Mouse (Mus musculus): ENCODE data around the gene Spop.

Spop gene

GRCm38 (mm10) chr11:95413641-95414535 lies at the start of gene Spop:
Spop (plus strand) TSS chr11:95414080.
- DNase-seq = peak; percentile 95 to 96

DNA sequence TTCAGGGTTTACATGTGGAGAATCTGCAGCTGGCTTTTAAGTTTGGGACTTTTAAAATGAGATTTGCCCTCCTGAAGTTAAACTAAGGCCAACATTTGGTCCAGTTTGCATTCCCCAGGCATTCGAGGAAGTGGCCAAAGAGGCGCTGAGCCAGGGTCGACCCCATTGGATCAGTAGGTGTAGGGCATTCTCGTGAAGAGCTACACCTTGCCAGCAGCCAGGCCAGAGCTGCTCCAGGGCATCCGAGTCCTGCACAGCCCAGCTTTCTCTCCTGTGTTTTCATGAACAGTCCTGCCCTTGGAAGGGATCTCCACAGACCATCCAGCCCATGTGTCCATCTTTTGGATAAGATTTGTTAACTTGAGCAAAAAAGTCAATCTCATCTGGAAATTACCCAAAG lies 49.5 kb upstream of the Spop start:
- no peak for DNase-seq

- DNase-seq = peak; percentile 79 to 93
Measured at GRCm38 (mm10) chr11:95365596-95365995, 48.3 kb upstream of the Spop start.

GRCm38 (mm10) chr11:95366280-95366897 lies 47.5 kb upstream of the Spop start:
- DNase-seq = peak in 1 of 2 experiments; percentile 38

GRCm38 (mm10) chr11:95367011-95367735 lies 46.7 kb upstream of the Spop start:
- no peak for DNase-seq

- DNase-seq = no peak
Measured at GRCm38 (mm10) chr11:95368231-95368823, 45.6 kb upstream of the Spop start.

- no peak for DNase-seq
Measured at GRCm38 (mm10) chr11:95368871-95369270, 45.0 kb upstream of the Spop start.

DNA sequence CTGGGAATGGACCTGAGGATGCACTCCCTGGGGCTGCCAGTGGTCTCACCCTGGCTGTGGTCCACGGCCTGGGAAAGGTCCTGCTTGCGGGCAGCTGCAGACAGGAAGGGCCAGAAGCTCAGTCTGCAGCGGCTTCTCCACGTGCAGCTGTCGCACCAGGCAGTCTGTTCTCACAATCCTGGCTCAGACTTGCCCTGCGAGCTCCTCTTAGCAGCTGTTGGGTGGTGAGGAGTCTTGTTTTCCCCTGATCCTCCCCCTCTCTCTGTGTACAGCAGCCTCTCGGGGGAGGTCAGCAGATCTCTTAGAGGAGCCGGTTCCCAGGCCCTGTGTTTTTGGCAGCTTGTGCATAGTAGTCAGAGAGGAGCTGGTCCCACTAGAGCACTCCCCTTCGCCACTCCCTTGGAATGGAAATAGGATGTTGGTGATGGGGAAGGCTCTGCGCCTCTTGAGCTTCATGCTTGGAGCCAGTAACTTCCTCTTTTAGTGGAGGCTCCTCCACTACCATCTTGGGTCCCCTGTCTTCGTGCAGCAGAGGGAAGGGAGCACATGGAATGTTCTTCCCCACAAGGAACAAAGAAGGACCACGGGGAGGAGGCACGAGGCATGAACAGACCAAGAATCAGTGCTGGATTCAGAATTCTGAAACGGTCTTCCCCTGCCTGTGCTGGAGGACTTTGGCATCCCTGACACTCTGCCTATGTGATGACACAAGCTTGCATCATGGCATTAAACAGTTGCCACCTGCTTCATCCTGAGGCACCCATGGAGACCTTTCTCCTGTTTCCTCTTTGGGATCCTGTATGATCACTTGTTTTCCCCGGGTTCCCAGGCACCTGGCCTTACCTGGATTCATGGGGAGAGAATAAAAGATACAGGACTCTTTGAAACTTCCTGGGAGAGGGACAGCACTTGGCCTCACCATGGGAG lies 43.7 kb upstream of the Spop start:
- DNase-seq = peak; percentile 43 to 84

GRCm38 (mm10) chr11:95371182-95371581 lies 42.7 kb upstream of the Spop start:
- DNase-seq = no peak

DNA sequence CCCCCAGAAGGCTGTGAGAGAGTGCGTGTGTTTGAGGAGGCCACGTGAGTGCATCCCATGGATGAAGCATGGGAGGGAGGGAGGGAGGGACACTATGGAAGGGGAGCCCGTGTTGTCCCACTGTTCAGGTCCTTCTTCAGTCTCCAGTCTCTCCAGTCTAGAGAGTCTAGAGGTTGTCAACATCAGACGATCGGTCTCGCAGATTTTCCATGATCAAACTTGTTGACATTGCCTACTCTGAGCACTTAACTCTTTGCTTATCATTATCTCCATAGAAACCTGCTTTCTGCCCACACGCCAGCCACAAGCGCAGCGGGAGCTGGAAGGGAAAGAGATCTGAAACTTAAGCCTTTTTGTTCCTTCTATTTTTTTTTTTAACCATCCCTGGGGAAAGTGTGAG lies 35.0 kb upstream of the Spop start:
- no peak for DNase-seq

DNA sequence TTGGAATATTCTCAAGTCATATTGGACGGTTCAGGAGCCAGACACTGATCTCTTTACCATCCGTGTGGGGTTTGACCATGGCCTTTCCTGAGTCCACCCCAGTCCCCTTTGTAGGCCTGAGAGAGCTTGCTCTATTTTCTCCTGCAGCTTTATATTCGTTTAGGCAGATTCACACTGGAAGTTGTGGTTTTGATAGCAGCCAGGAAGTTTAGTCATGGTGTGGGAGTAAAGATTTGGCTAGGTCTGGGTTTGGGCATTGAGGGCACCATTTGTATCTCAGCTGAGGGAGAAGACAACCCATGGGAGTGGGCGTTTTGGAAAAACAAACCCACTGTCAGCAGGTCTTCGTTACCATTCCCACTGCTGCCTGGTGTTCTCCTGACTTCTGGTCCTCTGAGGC lies 34.3 kb upstream of the Spop start:
- DNase-seq = no peak

DNA sequence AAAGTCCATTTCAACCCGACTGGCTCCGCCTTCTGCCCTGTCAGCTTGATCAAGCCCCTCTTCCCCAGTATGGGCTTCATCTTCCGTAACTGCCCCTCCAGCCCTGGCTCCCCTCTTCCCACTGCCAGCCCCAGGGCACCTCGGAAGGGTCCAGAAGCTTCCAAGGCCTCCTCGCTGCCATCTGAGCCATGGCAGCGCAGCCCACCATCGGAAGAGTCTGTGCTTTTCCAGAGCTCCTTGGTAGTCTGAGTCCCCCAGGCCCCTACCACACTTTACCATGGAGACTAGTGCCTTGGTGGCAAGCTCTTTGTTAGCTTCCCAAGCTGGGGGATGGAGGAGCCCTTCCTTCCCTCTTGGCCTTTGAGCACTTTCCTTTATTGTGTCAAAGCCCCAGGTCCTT lies 33.2 kb upstream of the Spop start:
- no peak for DNase-seq

DNA sequence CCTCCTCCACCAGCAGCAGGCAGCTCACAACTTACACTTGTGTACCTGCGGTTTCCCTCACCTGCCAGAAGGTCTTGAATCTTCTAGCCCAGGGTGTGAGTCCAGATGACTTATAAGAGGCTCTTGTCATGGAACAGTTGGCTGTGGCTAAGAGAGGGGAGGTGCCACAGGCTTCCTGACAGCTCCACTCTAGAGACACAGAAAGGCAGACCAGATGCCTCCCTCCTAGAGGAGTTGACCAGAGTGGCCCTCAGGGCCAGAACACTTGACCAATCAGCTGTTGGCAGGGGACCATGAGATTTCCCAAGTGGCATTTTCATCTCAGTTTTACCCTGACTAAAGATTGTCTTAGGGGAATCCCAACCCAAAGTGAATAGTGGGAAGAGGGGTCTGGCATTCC lies 32.7 kb upstream of the Spop start:
- no peak for DNase-seq

- DNase-seq = peak in 1 of 2 experiments; percentile 49
Measured at GRCm38 (mm10) chr11:95383331-95383986, 30.4 kb upstream of the Spop start.

DNA sequence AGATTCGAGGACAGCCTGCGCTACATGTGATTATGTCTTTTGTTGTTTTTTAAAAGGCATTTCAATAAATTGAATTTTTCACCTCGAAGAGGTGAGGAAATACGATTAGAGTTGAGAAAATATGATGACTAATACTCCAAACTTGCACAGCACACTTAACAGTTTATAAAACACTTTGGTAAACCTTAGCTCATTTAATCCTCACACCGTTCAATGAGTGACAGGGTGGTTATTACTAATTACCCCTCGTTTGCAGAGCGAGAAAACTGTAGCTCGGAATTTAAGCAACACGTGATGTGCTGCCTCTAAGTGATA lies 29.9 kb upstream of the Spop start:
- no peak for DNase-seq

- DNase-seq = peak; percentile 93 to 94
Measured at GRCm38 (mm10) chr11:95384319-95384972, 29.4 kb upstream of the Spop start, which contains the start of gene Slc35b1. Slc35b1 (plus strand) TSS chr11:95384692.

- DNase-seq = no peak
Measured at GRCm38 (mm10) chr11:95384973-95385320, 28.9 kb upstream of the Spop start.

DNA sequence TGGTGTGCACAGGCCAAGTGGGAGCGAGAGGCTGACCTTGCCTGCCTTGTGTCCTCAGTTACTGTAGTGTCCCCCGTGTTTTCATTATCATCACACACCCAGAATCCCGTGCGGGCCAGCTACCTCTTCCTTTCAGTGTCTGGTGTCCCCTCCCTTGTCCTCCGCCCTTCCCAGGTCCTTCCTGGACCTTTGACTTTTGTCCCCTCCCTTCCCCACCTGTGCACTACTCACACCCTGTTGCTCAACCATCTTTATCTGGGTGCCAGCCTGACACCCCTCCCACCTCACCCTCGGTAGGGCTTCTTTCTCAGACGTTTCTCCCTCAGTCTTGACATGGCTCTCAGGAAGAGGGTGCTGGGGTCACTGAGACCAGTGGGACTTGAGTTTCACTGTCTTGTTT lies 26.5 kb upstream of the Spop start:
- no peak for DNase-seq

GRCm38 (mm10) chr11:95389006-95389405 lies 24.9 kb upstream of the Spop start:
- no peak for DNase-seq

GRCm38 (mm10) chr11:95390420-95390819 lies 23.5 kb upstream of the Spop start:
- DNase-seq = no peak

GRCm38 (mm10) chr11:95391201-95391600 lies 22.7 kb upstream of the Spop start:
- DNase-seq = no peak
